Mouse (Mus musculus): Measurements from ENCODE around the gene Ralgps1.
A peak's percentile ranks its signal among the peaks of the same experiment; 100 is the strongest.

The Ralgps1 gene

GRCm38 (mm10) chr2:33173126-33173525, 198.2 kb downstream of the Ralgps1 start:
- H3K36me3 ChIP-seq (ENCODE audit: control insufficient read depth, insufficient read depth, low read length, poor library complexity, severe bottlenecking) = no peaks in the 10 kb centered on the region; the same call in 1 of the 2 replicates
- DNase-seq (ENCODE audit: low read depth, low spot score) = no peak
- no peaks in the 10 kb centered on the region for H3K27me3 ChIP-seq (ENCODE audit: control insufficient read depth, insufficient read depth, low read length, poor library complexity, severe bottlenecking)

GRCm38 (mm10) chr2:33170777-33171565, 200.3 kb downstream of the Ralgps1 start:
- no peaks in the 10 kb centered on the region; the same call in 1 of the 2 replicates for H3K36me3 ChIP-seq (ENCODE audit: control insufficient read depth, insufficient read depth, low read length, poor library complexity, severe bottlenecking)
- no peak for DNase-seq (ENCODE audit: low read depth, low spot score)
- no peaks in the 10 kb centered on the region for H3K27me3 ChIP-seq (ENCODE audit: control insufficient read depth, insufficient read depth, low read length, poor library complexity, severe bottlenecking)

- no peaks in the 10 kb centered on the region for H3K27me3 ChIP-seq (ENCODE audit: control insufficient read depth, insufficient read depth, low read length, poor library complexity, severe bottlenecking)
- H3K36me3 ChIP-seq (ENCODE audit: control insufficient read depth, insufficient read depth, low read length, poor library complexity, severe bottlenecking) = no peaks in the 10 kb centered on the region; the same call in 1 of the 2 replicates
- no peak for DNase-seq (ENCODE audit: low read depth, low spot score)
Observed at GRCm38 (mm10) chr2:33169445-33169844, 201.8 kb downstream of the Ralgps1 start.

GRCm38 (mm10) chr2:33167060-33167459, 204.2 kb downstream of the Ralgps1 start:
- Histone ChIP-seq H3K27me3 (ENCODE audit: control insufficient read depth, insufficient read depth, low read length, poor library complexity, severe bottlenecking) (no peaks in the 10 kb centered on the region), H3K36me3 (ENCODE audit: control insufficient read depth, insufficient read depth, low read length, poor library complexity, severe bottlenecking) (no peaks in the 10 kb centered on the region; the same call in 1 of the 2 replicates)
- no peak for DNase-seq (ENCODE audit: low read depth, low spot score)

- DNase-seq (ENCODE audit: low read depth, low spot score) = no peak
- Histone ChIP-seq H3K27me3 (ENCODE audit: control insufficient read depth, insufficient read depth, low read length, poor library complexity, severe bottlenecking) (no peaks in the 10 kb centered on the region), H3K36me3 (ENCODE audit: control insufficient read depth, insufficient read depth, low read length, poor library complexity, severe bottlenecking) (no peaks in the 10 kb centered on the region)
Observed at GRCm38 (mm10) chr2:33165710-33166374, 205.4 kb downstream of the Ralgps1 start.

- no peak for DNase-seq (ENCODE audit: low read depth, low spot score)
- H3K27me3 ChIP-seq (ENCODE audit: control insufficient read depth, insufficient read depth, low read length, poor library complexity, severe bottlenecking) = no peaks in the 10 kb centered on the region
- H3K36me3 ChIP-seq (ENCODE audit: control insufficient read depth, insufficient read depth, low read length, poor library complexity, severe bottlenecking) = no peaks in the 10 kb centered on the region
Observed at GRCm38 (mm10) chr2:33165229-33165628, 206.1 kb downstream of the Ralgps1 start.

GRCm38 (mm10) chr2:33164646-33165045, 206.6 kb downstream of the Ralgps1 start:
- Histone ChIP-seq H3K27me3 (ENCODE audit: control insufficient read depth, insufficient read depth, low read length, poor library complexity, severe bottlenecking) (no peaks in the 10 kb centered on the region), H3K36me3 (ENCODE audit: control insufficient read depth, insufficient read depth, low read length, poor library complexity, severe bottlenecking) (no peaks in the 10 kb centered on the region)
- no peak for DNase-seq (ENCODE audit: low read depth, low spot score)

GRCm38 (mm10) chr2:33162126-33162525, 209.2 kb downstream of the Ralgps1 start:
- DNase-seq (ENCODE audit: low read depth, low spot score) = no peak
- no peaks in the 10 kb centered on the region for H3K27me3 ChIP-seq (ENCODE audit: control insufficient read depth, insufficient read depth, low read length, poor library complexity, severe bottlenecking)
- no peaks in the 10 kb centered on the region; the same call in 1 of the 2 replicates for H3K36me3 ChIP-seq (ENCODE audit: control insufficient read depth, insufficient read depth, low read length, poor library complexity, severe bottlenecking)

GRCm38 (mm10) chr2:33160326-33160973, 210.8 kb downstream of the Ralgps1 start:
- Histone ChIP-seq H3K27me3 (ENCODE audit: control insufficient read depth, insufficient read depth, low read length, poor library complexity, severe bottlenecking) (no peaks in the 10 kb centered on the region), H3K36me3 (ENCODE audit: control insufficient read depth, insufficient read depth, low read length, poor library complexity, severe bottlenecking) (no peaks in the 10 kb centered on the region; the same call in 1 of the 2 replicates)
- no peak for DNase-seq (ENCODE audit: low read depth, low spot score)

- no peak for DNase-seq (ENCODE audit: low read depth, low spot score)
Observed at GRCm38 (mm10) chr2:33159593-33159992, 211.7 kb downstream of the Ralgps1 start.

GRCm38 (mm10) chr2:33158895-33159294, 212.4 kb downstream of the Ralgps1 start:
- no peak for DNase-seq (ENCODE audit: low read depth, low spot score)
- Histone ChIP-seq H3K36me3 (ENCODE audit: control insufficient read depth, insufficient read depth, low read length, poor library complexity, severe bottlenecking) (no peaks in the 10 kb centered on the region; the same call in 1 of the 2 replicates), H3K27me3 (ENCODE audit: control insufficient read depth, insufficient read depth, low read length, poor library complexity, severe bottlenecking) (no peaks in the 10 kb centered on the region)

More at GRCm38 (mm10) chr2:33159593-33159992, 211.7 kb downstream of the Ralgps1 start:
- Histone ChIP-seq H3K36me3 (ENCODE audit: control insufficient read depth, insufficient read depth, low read length, poor library complexity, severe bottlenecking) (no peaks in the 10 kb centered on the region; the same call in 1 of the 2 replicates), H3K27me3 (ENCODE audit: control insufficient read depth, insufficient read depth, low read length, poor library complexity, severe bottlenecking) (no peaks in the 10 kb centered on the region)

GRCm38 (mm10) chr2:33156283-33156781, 215.0 kb downstream of the Ralgps1 start:
- Histone ChIP-seq H3K36me3 (ENCODE audit: control insufficient read depth, insufficient read depth, low read length, poor library complexity, severe bottlenecking) (no peaks in the 10 kb centered on the region; the same call in 1 of the 2 replicates), H3K27me3 (ENCODE audit: control insufficient read depth, insufficient read depth, low read length, poor library complexity, severe bottlenecking) (no peaks in the 10 kb centered on the region)
- no peak for DNase-seq (ENCODE audit: low read depth, low spot score)

GRCm38 (mm10) chr2:33154751-33155372, 216.4 kb downstream of the Ralgps1 start:
- H3K36me3 ChIP-seq (ENCODE audit: control insufficient read depth, insufficient read depth, low read length, poor library complexity, severe bottlenecking) = no peaks in the 10 kb centered on the region; the same call in 1 of the 2 replicates

GRCm38 (mm10) chr2:33146994-33147393, 224.3 kb downstream of the Ralgps1 start:
- H3K27me3 ChIP-seq (ENCODE audit: control insufficient read depth, insufficient read depth, low read length, poor library complexity, severe bottlenecking) = no peaks in the 10 kb centered on the region
- no peaks in the 10 kb centered on the region for H3K36me3 ChIP-seq (ENCODE audit: control insufficient read depth, insufficient read depth, low read length, poor library complexity, severe bottlenecking)
- DNase-seq (ENCODE audit: low read depth, low spot score) = no peak

More at GRCm38 (mm10) chr2:33154751-33155372, 216.4 kb downstream of the Ralgps1 start:
- H3K27me3 ChIP-seq (ENCODE audit: control insufficient read depth, insufficient read depth, low read length, poor library complexity, severe bottlenecking) = no peaks in the 10 kb centered on the region
- DNase-seq (ENCODE audit: low read depth, low spot score) = peak; percentile 74
